Mouse (Mus musculus): ENCODE measurements around the gene Wwox.

GRCm38 (mm10) chr8:115089744-115090143 is 650.3 kb downstream of the Wwox start:
- TF ChIP-seq ZC3H11A (IDR thresholded peaks at IDR 0.05; ENCODE audit: borderline replicate concordance, low read depth, low read length) (no peak), CHD2 (IDR thresholded peaks at IDR 0.05; ENCODE audit: low read depth, low read length) (no peak), ZNF384 (IDR thresholded peaks at IDR 0.05; ENCODE audit: low read depth, low read length) (no peak), HCFC1 (IDR thresholded peaks at IDR 0.05; ENCODE audit: borderline replicate concordance, insufficient read depth, low read length) (no peak)

All from ES-E14 (cell line).